Mouse (Mus musculus) myocyte (in vitro differentiated cells): ENCODE measurements around the gene Bscl2. TPM values are rescaled to one million over a fixed set of nuclear protein-coding genes. Genes with fewer than 3 reads are reported as not detected.

ENCODE experiments used
- H3K27me3 ChIP-seq: one replicate; pipeline ENCODE4 v1.6.1; 2011; ENCODE audit not compliant: control insufficient read depth, insufficient read depth, insufficient read length
- H3K36me3 ChIP-seq: one replicate; pipeline ENCODE4 v1.6.1; 2011; ENCODE audit not compliant: control insufficient read depth, insufficient read depth
- H3K4me2 ChIP-seq: one replicate; pipeline ENCODE4 v1.6.1; 2011; ENCODE audit warnings: low read depth, control low read depth
- H3K4me3 ChIP-seq: one replicate; pipeline ENCODE4 v1.5.1; 2011; ENCODE audit warnings: mild to moderate bottlenecking, control low read depth, moderate library complexity
- H3K79me2 ChIP-seq: one replicate; pipeline ENCODE4 v1.6.1; 2011; ENCODE audit not compliant: control insufficient read depth, insufficient read depth
- H3ac ChIP-seq: one replicate; pipeline ENCODE4 v1.6.1; 2011; ENCODE audit not compliant: control insufficient read depth, insufficient read length
- CEBPB ChIP-seq: IDR thresholded peaks from 2 replicates; pipeline ENCODE4 v1.6.1; 2011; ENCODE audit warnings: mild to moderate bottlenecking, moderate library complexity; ENCODE audit not compliant: poor library complexity, insufficient read depth, severe bottlenecking
- E2F4 ChIP-seq: IDR thresholded peaks from one replicate; pipeline ENCODE4 v1.6.1; 2011; ENCODE audit warnings: mild to moderate bottlenecking, control low read depth, moderate library complexity; ENCODE audit not compliant: insufficient read depth
- MAX ChIP-seq: IDR thresholded peaks from one replicate; pipeline ENCODE4 v1.6.1; 2011; ENCODE audit warnings: low read depth, mild to moderate bottlenecking, control low read depth
- MYOD1 ChIP-seq, 3 experiments: IDR thresholded peaks; one replicate each; pipeline ENCODE4 v1.6.1; 2011; ENCODE audit warnings: control low read depth in 2 of 3, low read depth in 2 of 3, mild to moderate bottlenecking in 2 of 3, moderate library complexity in 1 of 3; ENCODE audit not compliant: insufficient read length in 2 of 3, control insufficient read depth in 1 of 3
- MYOG ChIP-seq, 3 experiments: IDR thresholded peaks; one replicate each; pipeline ENCODE4 v1.6.1; 2011; ENCODE audit warnings: control low read depth in 2 of 3, low read depth in 2 of 3, mild to moderate bottlenecking in 2 of 3; ENCODE audit not compliant: insufficient read length in 2 of 3, control insufficient read depth in 1 of 3, insufficient read depth in 1 of 3
- POLR2A ChIP-seq: IDR thresholded peaks from one replicate; pipeline ENCODE4 v1.6.1; 2011; ENCODE audit warnings: low read depth, mild to moderate bottlenecking, control low read depth, moderate library complexity; ENCODE audit not compliant: insufficient read length
- POLR2AphosphoS2 ChIP-seq: IDR thresholded peaks from one replicate; pipeline ENCODE4 v1.6.1; 2011; ENCODE audit warnings: low read depth, control low read depth; ENCODE audit not compliant: insufficient read length
- REST ChIP-seq: IDR thresholded peaks from one replicate; pipeline ENCODE4 v1.6.1; 2011; ENCODE audit warnings: mild to moderate bottlenecking, control low read depth, moderate library complexity; ENCODE audit not compliant: insufficient read depth, insufficient read length
- SRF ChIP-seq: IDR thresholded peaks from one replicate; pipeline ENCODE4 v1.6.1; 2011; ENCODE audit warnings: low read depth; ENCODE audit not compliant: control insufficient read depth, insufficient read length
- TCF12 ChIP-seq: IDR thresholded peaks from one replicate; pipeline ENCODE4 v1.6.1; 2011; ENCODE audit warnings: mild to moderate bottlenecking, control low read depth; ENCODE audit not compliant: poor library complexity, insufficient read depth, severe bottlenecking
- TCF3 ChIP-seq: IDR thresholded peaks from one replicate; pipeline ENCODE4 v1.6.1; 2011; ENCODE audit warnings: low read depth, control low read depth; ENCODE audit not compliant: insufficient read length
- USF1 ChIP-seq: IDR thresholded peaks from one replicate; pipeline ENCODE4 v1.6.1; 2011; ENCODE audit warnings: low read depth, mild to moderate bottlenecking, control low read depth, moderate library complexity
- polyA plus RNA-seq: library from polyadenylated mRNA; unstranded; fragments of >200 nt; fragmentation: generic; extraction: Trizol; gene quantifications from one replicate; pipeline ENCODE4 v1.2.1, GENCODE M21; 2012; ENCODE audit warnings: missing spikeins

The Bscl2 gene
- polyA plus RNA-seq = 5.7 TPM

DNA sequence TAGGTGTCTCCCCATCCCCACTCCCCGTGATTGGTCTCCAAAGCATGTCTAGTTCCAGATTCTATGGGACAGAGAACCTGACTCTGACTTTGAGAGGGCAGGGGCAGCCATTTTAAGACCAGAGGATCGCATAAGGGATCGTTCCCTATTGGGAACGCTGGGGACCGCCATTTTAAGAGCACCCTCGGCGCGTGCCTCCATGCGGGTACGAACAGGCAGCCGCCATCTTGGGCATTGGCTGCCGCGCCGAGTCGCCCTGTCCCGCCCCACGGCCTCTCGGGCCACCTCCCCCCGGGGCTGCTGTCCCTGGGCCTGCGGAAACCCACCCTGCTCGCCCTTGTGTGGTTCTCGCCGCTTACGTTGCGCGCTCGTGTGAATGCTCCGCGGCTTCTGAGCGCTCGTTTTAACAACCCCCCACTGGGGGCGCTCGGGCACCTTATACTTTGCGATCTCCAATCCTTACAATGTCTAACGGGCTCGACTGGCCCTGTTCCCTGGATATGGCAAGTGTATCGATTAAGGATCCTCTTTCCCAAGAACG, at the start of gene Bscl2:
Gene Bscl2 (plus strand): TSS at position 217 of the 541 bp plus-strand sequence.
- Histone ChIP-seq H3K27me3 (no peaks in the 10 kb centered on the region), H3K36me3 (peaks cover 39% of the 10 kb centered on the region), H3K4me3 (peak within 1 kb of the TSS; percentile 19), H3K79me2 (no peaks in the 10 kb centered on the region), H3ac (no peak within 1 kb of the TSS), H3K4me2 (peak within 1 kb of the TSS; percentile 56)
- TF ChIP-seq POLR2AphosphoS2 (peak; percentile 84), E2F4 (no peak), MYOG (IDR thresholded peaks at IDR 0.05; ENCODE audit: control insufficient read depth in 1 of 3, insufficient read depth in 1 of 3, insufficient read length in 2 of 3, low read depth in 2 of 3) (no peak), POLR2A (peak; percentile 28)

GRCm38 (mm10) chr19:8788521-8788920, 48.7 kb upstream of the Bscl2 start:
- no peaks in the 10 kb centered on the region for H3K79me2 ChIP-seq
- no peak for TF ChIP-seq CEBPB
- no peaks in the 10 kb centered on the region for H3K27me3 ChIP-seq
- peaks cover 8% of the 10 kb centered on the region for H3K36me3 ChIP-seq
- no peak overlapping the region for H3K4me2 ChIP-seq
- H3ac ChIP-seq = no peak overlapping the region
- no peak overlapping the region for H3K4me3 ChIP-seq

- Histone ChIP-seq H3K79me2 (no peaks in the 10 kb centered on the region), H3K4me2 (no peak overlapping the region), H3ac (no peak overlapping the region), H3K36me3 (peaks cover 14% of the 10 kb centered on the region), H3K4me3 (no peak overlapping the region), H3K27me3 (no peaks in the 10 kb centered on the region)
- TF ChIP-seq USF1 = no peak
- TF ChIP-seq POLR2AphosphoS2 = no peak
- TF ChIP-seq POLR2A = no peak
- TF ChIP-seq MAX = no peak
- TF ChIP-seq MYOG (IDR thresholded peaks at IDR 0.05; ENCODE audit: control insufficient read depth in 1 of 3, insufficient read depth in 1 of 3, insufficient read length in 2 of 3, low read depth in 2 of 3) = no peak
- TF ChIP-seq TCF12 = no peak
- TF ChIP-seq TCF3 = no peak
- TF ChIP-seq SRF = no peak
- no peak for TF ChIP-seq CEBPB
- TF ChIP-seq MYOD1 (IDR thresholded peaks at IDR 0.05; ENCODE audit: control insufficient read depth in 1 of 3, insufficient read length in 2 of 3, low read depth in 2 of 3) = no peak
- no peak for TF ChIP-seq E2F4
- no peak for TF ChIP-seq REST
Observed at GRCm38 (mm10) chr19:8789171-8789570, 48.1 kb upstream of the Bscl2 start.

GRCm38 (mm10) chr19:8790171-8790570, 47.1 kb upstream of the Bscl2 start:
- Histone ChIP-seq H3ac (no peak overlapping the region), H3K4me3 (no peak overlapping the region), H3K4me2 (no peak overlapping the region), H3K79me2 (no peaks in the 10 kb centered on the region), H3K27me3 (no peaks in the 10 kb centered on the region), H3K36me3 (peaks cover 22% of the 10 kb centered on the region)
- TF ChIP-seq MYOG (IDR thresholded peaks at IDR 0.05; ENCODE audit: control insufficient read depth in 1 of 3, insufficient read depth in 1 of 3, insufficient read length in 2 of 3, low read depth in 2 of 3) (no peak), SRF (no peak), USF1 (no peak), E2F4 (no peak), POLR2AphosphoS2 (no peak), TCF12 (no peak), REST (no peak), POLR2A (no peak), MYOD1 (IDR thresholded peaks at IDR 0.05; ENCODE audit: control insufficient read depth in 1 of 3, insufficient read length in 2 of 3, low read depth in 2 of 3) (no peak), TCF3 (no peak), MAX (no peak), CEBPB (no peak)

DNA sequence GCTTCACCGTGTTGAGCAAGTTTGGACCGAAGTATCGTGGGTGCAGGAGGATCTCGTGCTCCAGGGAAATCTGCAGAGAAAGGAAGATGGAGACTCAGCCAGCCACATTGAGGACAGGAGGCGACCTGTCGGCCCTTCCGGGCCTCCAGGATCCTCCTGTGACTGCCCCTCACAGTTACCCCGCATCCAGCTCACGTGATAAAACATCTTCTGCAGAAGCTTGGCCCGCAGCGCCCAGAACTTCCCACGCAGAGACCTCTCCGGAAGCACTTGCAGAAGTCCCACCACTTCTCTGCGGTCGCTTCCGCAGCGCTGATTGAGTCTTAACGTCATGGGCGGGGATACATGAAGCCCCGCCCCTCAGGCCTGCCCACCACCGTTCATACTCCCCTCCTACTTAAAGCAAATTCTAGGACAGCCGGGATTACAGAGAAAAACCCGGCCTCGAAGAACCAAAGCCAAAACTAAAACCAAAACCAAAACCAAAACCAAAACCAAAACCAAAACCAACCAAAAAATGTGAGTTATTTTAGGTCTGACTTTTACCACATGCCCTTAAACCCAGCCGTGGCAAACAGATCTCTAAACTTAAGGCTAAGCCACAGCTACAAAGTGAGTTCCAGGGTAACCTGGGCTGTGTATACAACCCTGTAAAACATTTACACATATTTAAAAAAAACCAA, 38.9 kb upstream of the Bscl2 start, which contains the start of gene Polr2g:
Gene Polr2g (minus strand): TSS at position 314 of the 683 bp plus-strand sequence.
- peaks cover 16% of the 10 kb centered on the region for H3K36me3 ChIP-seq
- no peaks in the 10 kb centered on the region for H3K27me3 ChIP-seq
- H3K4me2 ChIP-seq = peak within 1 kb of the TSS; percentile 80
- H3K4me3 ChIP-seq = peak within 1 kb of the TSS; percentile 75
- peak within 1 kb of the TSS; percentile 23 for H3ac ChIP-seq
- TF ChIP-seq CEBPB = no peak
- no peak for TF ChIP-seq E2F4
- peak; percentile 63 for TF ChIP-seq POLR2AphosphoS2
- no peak for TF ChIP-seq MYOD1 (IDR thresholded peaks at IDR 0.05; ENCODE audit: control insufficient read depth in 1 of 3, insufficient read length in 2 of 3, low read depth in 2 of 3)
- TF ChIP-seq MAX = no peak
- no peak for TF ChIP-seq TCF3
- peak; percentile 7 for TF ChIP-seq USF1
- TF ChIP-seq REST = no peak
- TF ChIP-seq POLR2A = peak; percentile 74
- no peak for TF ChIP-seq TCF12
- no peak for TF ChIP-seq SRF
- H3K79me2 ChIP-seq = peaks cover 23% of the 10 kb centered on the region
